In the genomic region with DNA sequence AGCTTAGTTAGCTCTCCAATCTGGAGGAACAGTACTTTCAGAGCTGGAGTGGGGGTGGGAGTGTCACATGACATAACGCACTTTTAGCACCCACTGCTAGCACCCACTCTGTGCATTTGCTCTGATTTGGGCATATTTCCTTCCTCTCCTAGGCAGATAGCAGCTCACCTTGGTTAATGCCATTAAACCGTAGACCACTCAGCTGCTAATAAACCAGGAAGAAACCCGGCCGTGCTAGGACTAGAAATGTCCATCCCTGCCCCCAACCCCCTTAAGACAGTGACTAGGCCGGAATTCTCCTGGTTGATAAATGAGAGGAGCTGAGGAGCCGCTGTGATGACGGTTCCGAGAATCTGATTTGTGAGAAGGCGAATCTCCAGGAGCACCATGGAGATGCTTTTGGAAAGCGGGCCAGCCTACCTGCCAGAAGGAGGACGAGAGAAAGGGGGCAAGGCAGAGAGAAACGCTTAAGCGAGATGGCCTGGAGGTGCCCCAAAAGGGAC, we compare ENCODE assay signal across 9 mouse cellular contexts. TPM values are rescaled to one million over a fixed set of nuclear protein-coding genes. Genes with fewer than 3 reads are reported as not detected.
DNase-seq lines count a peak whose midpoint lies in the region; ATAC-seq and TF ChIP-seq lines count a peak whose summit lies in the region.
"Had no signal": no experiment of that assay in that cellular context is flagged by ENCODE, and none has a peak within 500 bp of the region (broad histone marks: within the 10 kb centered on the region; RNA-seq: fewer than 3 reads in every experiment).

Gene Sptbn2, plus strand, starts transcription at position 70 of the 503 bp plus-strand sequence.

- H3K36me3 ChIP-seq in kidney, adult 2 months (ENCODE audit: control insufficient read depth, insufficient read depth, low read length) = no peaks in the 10 kb centered on the region
- H3K36me3 ChIP-seq in hindbrain, embryonic 15.5 days = no peaks in the 10 kb centered on the region
- H3K36me3 ChIP-seq in limb, embryonic 13.5 days = no peaks in the 10 kb centered on the region
- H3K36me3 ChIP-seq: G1E had no signal

- TF ChIP-seq POLR2A in kidney, adult 2 months (IDR thresholded peaks at IDR 0.05; ENCODE audit: low read depth, low read length) = no peak

- peak within 1 kb of the TSS; percentile 81 for H3K4me2 ChIP-seq in hindbrain, embryonic 15.5 days
- peak within 1 kb of the TSS; percentile 100 for H3K4me2 ChIP-seq in limb, embryonic 13.5 days (replicated peaks)

- ATAC-seq in hindbrain, embryonic 15.5 days (ENCODE audit: low FRiP score, low read depth) = peak; percentile 35
- no peak for ATAC-seq in limb, embryonic 13.5 days (ENCODE audit: low FRiP score, low read depth)

- TF ChIP-seq CTCF in kidney, adult 2 months (conservative IDR thresholded peaks at IDR 0.05; ENCODE audit: insufficient read depth, insufficient read length, low read depth, low read length) = no peak

- H3K4me1 ChIP-seq in kidney, adult 2 months (ENCODE audit: control insufficient read depth, insufficient read depth, low read length) = no peaks in the 10 kb centered on the region
- H3K4me1 ChIP-seq in hindbrain, embryonic 15.5 days (replicated peaks) = peaks cover 40% of the 10 kb centered on the region
- peaks cover 12% of the 10 kb centered on the region for H3K4me1 ChIP-seq in limb, embryonic 13.5 days

- H3K9me3 ChIP-seq in hindbrain, embryonic 15.5 days = no peaks in the 10 kb centered on the region
- no peaks in the 10 kb centered on the region for H3K9me3 ChIP-seq in limb, embryonic 13.5 days

- H3K9ac ChIP-seq in hindbrain, embryonic 15.5 days = peak within 1 kb of the TSS; percentile 91
- peak within 1 kb of the TSS; percentile 65 for H3K9ac ChIP-seq in limb, embryonic 13.5 days

- peak within 1 kb of the TSS; percentile 42 for H3K4me3 ChIP-seq in kidney, adult 2 months (ENCODE audit: insufficient read depth, low read depth, low read length)
- H3K4me3 ChIP-seq in hindbrain, embryonic 15.5 days = peak within 1 kb of the TSS; percentile 75
- peak within 1 kb of the TSS; percentile 63 for H3K4me3 ChIP-seq in limb, embryonic 13.5 days

- 0 out of 2 replicates have a peak, but pooled peaks cover 1% of the 10 kb centered on the region for H3K27me3 ChIP-seq in kidney, adult 2 months (replicated peaks; ENCODE audit: control insufficient read depth, insufficient read depth, low read length)
- no peaks in the 10 kb centered on the region for H3K27me3 ChIP-seq in hindbrain, embryonic 15.5 days
- H3K27me3 ChIP-seq in limb, embryonic 13.5 days = peaks cover 61% of the 10 kb centered on the region

- no peak within 1 kb of the TSS for H3K27ac ChIP-seq in kidney, adult 2 months (ENCODE audit: insufficient read depth, low read depth, low read length)
- peak within 1 kb of the TSS; percentile 98 for H3K27ac ChIP-seq in hindbrain, embryonic 15.5 days (replicated peaks)
- no peak within 1 kb of the TSS for H3K27ac ChIP-seq in limb, embryonic 13.5 days

- no peak for DNase-seq in kidney, adult 2 months
- DNase-seq in kidney, adult 8-10 months = no peak
- DNase-seq in embryo, embryonic 10 days (ENCODE audit: low spot score) = peak; percentile 34
- peak; percentile 51 for DNase-seq in right cerebral cortex, postnatal 4 days
- DNase-seq in adrenal gland, postnatal 14 days = no peak
- DNase-seq in lung, postnatal 14 days = no peak

- 36% methylated on average over 13 of the region's 13 CpGs for WGBS in kidney, adult 2 months
- WGBS in hindbrain, embryonic 15.5 days = 5% methylated on average over 13 of the region's 13 CpGs
- 8% methylated on average over 13 of the region's 13 CpGs for WGBS in limb, embryonic 13.5 days

RNA-seq across cellular contexts. Expression of gene Sptbn2, which starts in this region (rescaled TPM):
- 11.0 and 12.0 TPM in 2 replicates for polyA plus RNA-seq in kidney, adult 2 months (2012; rRNA removed)
- 29.2 and 33.5 TPM in 2 replicates for polyA plus RNA-seq in hindbrain, embryonic 15.5 days (2015; fragmentation: Nextera tagmentation; extraction: Ambion mirVana)
- 1.3 and 1.9 TPM in 2 replicates for polyA plus RNA-seq in limb, embryonic 13.5 days (2015; fragmentation: Nextera tagmentation; extraction: Ambion mirVana)
- 3.3 and 5.9 TPM in 2 replicates for total RNA-seq in adrenal gland, postnatal 14 days (2021)

Comparison
In these comparisons a context has a peak if more than half of its experiments do, and no peak if none do; other contexts are left out.
1. DNase-seq: peak in embryo, embryonic 10 days (single experiment) and right cerebral cortex, postnatal 4 days (single experiment); none in kidney, adult 2 months (single experiment), kidney, adult 8-10 months (0 of 2), adrenal gland, postnatal 14 days (single experiment) and lung, postnatal 14 days (single experiment).
2. Peak in every context shown above with its lines, with median percentiles within 50 percentile points of each other: H3K4me3 ChIP-seq.